Mouse (Mus musculus) liver, postnatal 0 days (tissue): ENCODE results near the gene Snx29. TPM values are rescaled to one million over a fixed set of nuclear protein-coding genes. Genes with fewer than 3 reads are reported as not detected.
"Not testable (repeated sequence)": the region's sequence is repeated elsewhere in the genome, so short reads cannot be mapped to it uniquely, and the experiment has no call there.

ENCODE experiments used
- ATAC-seq: fragments of 200-750 bp; cut with Nextera tagmentation; 2 replicates; pipeline ENCODE4 v1.8.0; 2017; ENCODE audit warnings: mild to moderate bottlenecking, moderate library complexity
- DNase-seq: peaks from one replicate; pipeline ENCODE4 v3.0.0-alpha.2; 2016
- H3K27ac ChIP-seq: fragments of 300-500 bp; sonication (generic); 2 replicates; pipeline ENCODE4 v1.5.1; 2014; ENCODE audit warnings: antibody characterized with exemption, moderate library complexity, mild to moderate bottlenecking, low read depth
- H3K27me3 ChIP-seq: fragments of 300-500 bp; sonication (generic); 2 replicates; pipeline ENCODE4 v1.6.1; 2014; ENCODE audit warnings: low read length, control low read depth, mixed read lengths; ENCODE audit not compliant: insufficient read depth
- H3K36me3 ChIP-seq: fragments of 300-500 bp; sonication (generic); replicated peaks from 2 replicates; pipeline ENCODE4 v1.6.1; 2014; ENCODE audit warnings: mild to moderate bottlenecking, control low read depth, low read length, moderate library complexity, mixed read lengths; ENCODE audit not compliant: insufficient read depth
- H3K4me1 ChIP-seq: fragments of 300-500 bp; sonication (generic); 2 replicates; pipeline ENCODE4 v1.6.1; 2014; ENCODE audit warnings: antibody characterized with exemption, mild to moderate bottlenecking, control low read depth; ENCODE audit not compliant: insufficient read depth
- H3K4me2 ChIP-seq: fragments of 300-500 bp; sonication (generic); 2 replicates; pipeline ENCODE4 v1.6.1; 2014; ENCODE audit warnings: low read depth, mild to moderate bottlenecking, low read length, moderate library complexity, mixed read lengths
- H3K4me3 ChIP-seq: fragments of 300-500 bp; sonication (generic); 2 replicates; pipeline ENCODE4 v1.5.1; 2014; ENCODE audit warnings: low read depth, low read length
- H3K9ac ChIP-seq: fragments of 300-500 bp; sonication (generic); replicated peaks from 2 replicates; pipeline ENCODE4 v1.6.1; 2014; ENCODE audit warnings: mild to moderate bottlenecking, moderate library complexity
- H3K9me3 ChIP-seq: fragments of 300-500 bp; sonication (generic); 2 replicates; pipeline ENCODE4 v1.6.1; 2016; ENCODE audit warnings: mild to moderate bottlenecking, control low read depth, low read length, mixed read lengths
- CTCF ChIP-seq: sonication (generic); IDR thresholded peaks from 2 replicates; pipeline ENCODE4 v1.5.1; 2016; ENCODE audit warnings: antibody characterized with exemption, low read depth
- EP300 ChIP-seq: IDR thresholded peaks from 2 replicates; pipeline ENCODE4 v1.6.1; 2016; ENCODE audit warnings: antibody characterized with exemption, low read depth, mild to moderate bottlenecking
- WGBS: fragments of 180-500 bp; shearing (Covaris S2); extraction: QIAGEN DNeasy Blood & Tissue Kit; methylation state at CpG from one replicate; pipeline ENCODE4 v1.1.7; 2014; ENCODE audit not compliant: insufficient replicate concordance; 5-methylcytosine and 5-hydroxymethylcytosine counted together
- polyA plus RNA-seq: library from polyadenylated mRNA; unstranded; fragments of >200 nt; fragmentation: Nextera tagmentation; extraction: Ambion mirVana; gene quantifications from 2 replicates; pipeline ENCODE4 v1.2.1, GENCODE M21; 2015

Gene Snx29
- polyA plus RNA-seq, 1 experiment from 2014 or later = 2.3 TPM

GRCm38 (mm10) chr16:11574517-11574916 lies 251.8 kb downstream of the Snx29 start:
- no peak overlapping the region for H3K9ac ChIP-seq
- no peak for DNase-seq
- peak; percentile 33; the same call in 1 of the 2 replicates for ATAC-seq
- no peak for TF ChIP-seq EP300
- TF ChIP-seq CTCF = no peak
- H3K27me3 ChIP-seq = no peaks in the 10 kb centered on the region
- 0 out of 2 replicates have a peak, but pooled peaks cover 3% of the 10 kb centered on the region for H3K4me1 ChIP-seq
- no peaks in the 10 kb centered on the region for H3K36me3 ChIP-seq
- no peak overlapping the region for H3K4me3 ChIP-seq
- WGBS = 68% methylated on average over 3 of the region's 3 CpGs
- no peak overlapping the region for H3K4me2 ChIP-seq
- no peak overlapping the region for H3K27ac ChIP-seq
- H3K9me3 ChIP-seq = no peaks in the 10 kb centered on the region

- H3K4me1 ChIP-seq, H3K9ac ChIP-seq, H3K4me2 ChIP-seq, H3K9me3 ChIP-seq, H3K27me3 ChIP-seq, H3K4me3 ChIP-seq, DNase-seq, H3K36me3 ChIP-seq, ATAC-seq, H3K27ac ChIP-seq: not testable (repeated sequence)
- 53% methylated on average over 3 of the region's 3 CpGs for WGBS
Observed at GRCm38 (mm10) chr16:11575733-11576132, 253.0 kb downstream of the Snx29 start.

GRCm38 (mm10) chr16:11577541-11578255 lies 255.0 kb downstream of the Snx29 start:
- H3K27ac ChIP-seq = no peak overlapping the region
- no peak for DNase-seq
- no peaks in the 10 kb centered on the region for H3K27me3 ChIP-seq
- 51% methylated on average over 3 of the region's 3 CpGs for WGBS
- H3K4me3 ChIP-seq = no peak overlapping the region
- H3K36me3 ChIP-seq = no peaks in the 10 kb centered on the region
- no peak for TF ChIP-seq EP300
- no peak for TF ChIP-seq CTCF
- H3K9ac ChIP-seq = no peak overlapping the region
- H3K4me2 ChIP-seq = no peak overlapping the region
- no peak for ATAC-seq
- no peaks in the 10 kb centered on the region for H3K9me3 ChIP-seq
- 0 out of 2 replicates have a peak, but pooled peaks cover 3% of the 10 kb centered on the region for H3K4me1 ChIP-seq

- WGBS = 52% methylated on average over 4 of the region's 4 CpGs
- H3K9ac ChIP-seq = no peak overlapping the region
- no peak overlapping the region for H3K27ac ChIP-seq
- peak; percentile 39 for DNase-seq
- TF ChIP-seq CTCF (peak; percentile 87), EP300 (no peak)
- H3K4me2 ChIP-seq = no peak overlapping the region
- ATAC-seq = no peak
- H3K9me3 ChIP-seq = no peaks in the 10 kb centered on the region
- no peaks in the 10 kb centered on the region for H3K27me3 ChIP-seq
- H3K36me3 ChIP-seq = no peaks in the 10 kb centered on the region
- H3K4me1 ChIP-seq = peaks cover 12% of the 10 kb centered on the region; the same call in 1 of the 2 replicates
- H3K4me3 ChIP-seq = no peak overlapping the region
Observed at GRCm38 (mm10) chr16:11579676-11580098, 257.0 kb downstream of the Snx29 start.

- Histone ChIP-seq H3K36me3 (no peaks in the 10 kb centered on the region), H3K27me3 (no peaks in the 10 kb centered on the region), H3K4me3 (no peak overlapping the region), H3K9ac (no peak overlapping the region), H3K4me2 (peak overlapping the region; percentile 37; the same call in 1 of the 2 replicates), H3K9me3 (no peaks in the 10 kb centered on the region), H3K27ac (peak overlapping the region; percentile 75), H3K4me1 (peaks cover 11% of the 10 kb centered on the region)
- TF ChIP-seq CTCF = no peak
- TF ChIP-seq EP300 = peak; percentile 90
- ATAC-seq = peak; percentile 94
- peak; percentile 25 for DNase-seq
- WGBS = 68% methylated on average over 8 of the region's 8 CpGs
Observed at GRCm38 (mm10) chr16:11583941-11584639, 261.4 kb downstream of the Snx29 start.

GRCm38 (mm10) chr16:11588689-11589088 lies 266.0 kb downstream of the Snx29 start:
- Histone ChIP-seq H3K9ac (no peak overlapping the region), H3K27ac (no peak overlapping the region), H3K4me2 (no peak overlapping the region), H3K27me3 (no peaks in the 10 kb centered on the region), H3K4me1 (peaks cover 15% of the 10 kb centered on the region), H3K36me3 (no peaks in the 10 kb centered on the region), H3K9me3 (no peaks in the 10 kb centered on the region), H3K4me3 (no peak overlapping the region)
- no peak for TF ChIP-seq EP300
- TF ChIP-seq CTCF = no peak
- ATAC-seq (no peak), DNase-seq (no peak)
